Mouse (Mus musculus) ovary, postnatal 14 days (tissue): Measurements from ENCODE around the gene Vps13a.
"Not testable (repeated sequence)": the region's sequence is repeated elsewhere in the genome, so short reads cannot be mapped to it uniquely, and the experiment has no call there.

Experiments used
- DNase-seq: peaks from one replicate; pipeline ENCODE4 v3.0.0; 2022; ENCODE audit warnings: low spot score

Vps13a gene

DNA sequence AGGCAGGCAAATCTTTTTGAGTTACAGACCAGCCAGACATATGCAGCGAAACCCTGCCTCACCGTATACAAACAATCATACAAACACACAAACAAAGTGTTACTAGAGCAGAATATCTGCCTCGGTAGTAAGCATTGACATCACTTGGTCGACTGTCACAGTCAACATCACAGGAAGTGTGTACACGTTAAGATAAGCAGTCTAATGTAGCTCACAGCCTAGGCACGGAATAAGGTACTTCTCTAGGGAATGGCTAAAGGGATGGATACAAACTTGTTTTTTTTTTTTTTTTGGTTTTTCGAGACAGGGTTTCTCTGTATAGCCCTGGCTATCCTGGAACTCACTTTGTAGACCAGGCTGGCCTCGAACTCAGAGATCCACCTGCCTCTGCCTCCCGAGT is 23.3 kb downstream of the Vps13a start:
- DNase-seq = not testable (repeated sequence)

DNA sequence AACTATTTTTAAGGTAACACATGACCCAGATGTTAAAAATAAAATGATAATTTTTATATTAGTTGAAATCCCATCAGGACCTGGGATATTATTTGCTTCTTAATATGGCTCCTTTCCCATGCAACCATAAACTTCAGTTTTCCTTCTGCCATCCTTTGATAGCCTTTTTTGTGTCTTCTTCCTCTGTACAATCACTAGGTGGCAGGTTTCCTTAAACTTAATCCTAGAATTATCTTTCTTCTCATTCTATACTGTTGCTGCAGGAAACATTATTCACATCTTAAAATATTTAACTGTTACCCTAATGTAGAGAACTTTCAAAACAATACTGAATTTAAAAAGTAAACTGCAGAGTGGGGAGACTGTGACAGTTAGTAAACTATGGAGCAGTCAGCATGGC is 24.9 kb downstream of the Vps13a start:
- no peak for DNase-seq

DNA sequence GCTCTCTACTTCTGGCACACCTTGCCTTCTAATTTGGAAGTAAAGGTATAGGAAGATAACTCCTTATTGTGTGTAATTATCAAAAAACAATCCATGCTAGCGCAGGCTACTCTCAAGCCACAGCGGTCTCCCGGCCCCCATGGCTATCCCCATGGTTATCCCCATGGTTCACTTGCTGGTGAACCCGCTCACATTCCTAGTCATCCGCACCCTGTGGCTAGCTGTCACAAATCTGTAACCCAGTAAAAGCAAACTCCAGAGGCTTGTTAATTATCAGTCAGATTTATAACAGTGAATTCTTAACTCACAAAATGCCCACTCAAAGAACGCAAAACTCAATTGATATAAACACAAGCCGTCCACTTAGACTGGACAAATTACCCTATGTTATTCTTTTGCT is 25.5 kb downstream of the Vps13a start:
- DNase-seq = no peak

GRCm38 (mm10) chr19:16753151-16753550 is 27.6 kb downstream of the Vps13a start:
- DNase-seq = no peak

DNA sequence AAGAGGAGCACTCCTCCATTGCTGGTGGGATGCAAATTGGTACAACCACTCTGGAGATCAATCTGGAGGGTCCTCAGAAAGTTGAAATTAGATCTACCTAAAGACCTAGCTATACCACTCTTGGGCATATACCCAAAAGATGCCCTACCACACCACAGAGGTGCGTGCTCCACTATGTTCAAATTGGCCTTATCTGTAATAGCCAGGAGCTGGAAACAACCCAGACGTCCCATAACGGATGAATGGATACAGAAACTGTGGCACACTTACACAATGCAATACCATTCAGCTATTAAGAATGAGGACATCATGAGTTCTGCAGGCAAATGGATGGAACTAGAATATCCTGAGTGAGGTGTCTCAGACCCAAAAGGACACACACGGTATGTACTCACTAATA is 43.9 kb downstream of the Vps13a start:
- no peak for DNase-seq

DNA sequence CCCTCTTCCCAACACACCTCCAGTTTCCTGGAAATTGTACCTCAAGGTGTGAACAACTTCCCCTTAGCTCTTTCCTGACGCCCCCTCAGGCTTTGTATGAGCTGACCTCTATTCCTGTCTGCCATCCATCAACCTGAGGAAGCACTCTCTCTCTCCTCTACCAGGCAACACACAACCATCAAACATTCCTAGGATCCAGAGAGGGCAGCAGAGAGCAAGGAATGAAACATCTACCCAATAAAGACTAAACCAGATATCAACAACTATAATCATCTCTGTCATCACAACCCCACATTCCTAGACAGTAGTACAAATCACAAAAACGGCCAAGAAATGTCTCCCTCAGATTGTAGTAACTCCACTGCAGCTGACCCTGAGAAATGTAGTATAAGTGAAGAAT is 52.0 kb downstream of the Vps13a start:
- no peak for DNase-seq

- no peak for DNase-seq
Observed at GRCm38 (mm10) chr19:16715249-16715648, 65.5 kb downstream of the Vps13a start.

DNA sequence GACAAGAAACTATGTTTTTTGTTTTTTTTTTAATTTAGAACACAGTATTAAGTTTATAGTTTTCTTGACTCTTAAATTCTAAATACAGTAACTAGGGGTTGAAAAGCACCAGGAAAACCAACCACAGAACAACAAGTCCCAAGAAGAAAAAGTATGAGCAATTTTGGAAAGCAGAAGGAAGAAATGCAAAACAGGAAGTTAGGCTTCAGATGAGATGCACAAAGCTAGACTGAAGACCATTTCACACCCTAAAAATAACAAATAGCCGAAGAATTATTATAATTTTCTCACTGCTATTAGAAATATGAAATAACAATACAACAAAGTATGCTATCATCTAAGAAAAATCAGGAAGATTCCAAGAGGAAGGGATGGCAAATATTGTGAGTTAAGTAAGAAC is 78.9 kb downstream of the Vps13a start:
- no peak for DNase-seq

GRCm38 (mm10) chr19:16684922-16685321 is 95.8 kb downstream of the Vps13a start:
- no peak for DNase-seq

GRCm38 (mm10) chr19:16684210-16684609 is 96.5 kb downstream of the Vps13a start:
- no peak for DNase-seq

- DNase-seq = no peak
Observed at GRCm38 (mm10) chr19:16625610-16626395, 154.9 kb downstream of the Vps13a start.

DNA sequence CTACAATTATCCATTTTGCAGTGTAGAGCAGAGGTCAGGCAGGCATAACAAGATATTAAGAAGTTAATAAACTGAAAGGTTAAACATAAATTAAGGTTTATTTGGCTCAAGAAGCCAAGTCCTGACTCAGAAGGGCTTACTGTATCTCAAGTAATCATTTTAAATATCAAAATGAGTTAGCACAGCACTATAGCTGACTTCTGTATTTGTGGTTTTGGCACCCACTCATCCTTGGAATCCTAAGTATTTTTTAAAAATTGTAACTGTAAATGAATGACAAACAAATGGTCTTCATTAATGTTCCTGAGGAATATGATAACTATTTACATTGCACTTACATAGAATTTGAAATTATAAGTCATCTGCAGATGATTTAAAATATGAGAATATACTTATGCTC is 155.7 kb downstream of the Vps13a start:
- no peak for DNase-seq

DNA sequence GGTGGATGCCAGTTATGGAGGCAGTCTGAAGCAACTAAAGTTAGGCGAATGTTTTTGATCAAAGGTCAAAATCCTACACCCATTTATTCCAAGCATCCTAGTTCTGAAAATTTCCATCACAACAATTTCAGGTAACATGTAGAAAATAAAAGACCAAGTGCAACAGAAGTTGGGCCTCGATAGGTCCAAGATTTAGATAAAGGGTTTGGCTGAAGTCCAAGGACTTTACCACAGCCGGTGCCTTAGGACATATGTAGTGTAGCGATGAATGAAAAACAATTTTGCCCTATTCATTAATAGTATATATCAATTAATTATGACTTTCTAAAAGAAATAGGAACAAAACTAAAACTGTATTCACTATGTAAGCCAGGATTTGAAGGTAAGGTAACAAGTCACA is 157.6 kb downstream of the Vps13a start:
- no peak for DNase-seq

GRCm38 (mm10) chr19:16607634-16608033 is 173.1 kb downstream of the Vps13a start:
- no peak for DNase-seq

DNA sequence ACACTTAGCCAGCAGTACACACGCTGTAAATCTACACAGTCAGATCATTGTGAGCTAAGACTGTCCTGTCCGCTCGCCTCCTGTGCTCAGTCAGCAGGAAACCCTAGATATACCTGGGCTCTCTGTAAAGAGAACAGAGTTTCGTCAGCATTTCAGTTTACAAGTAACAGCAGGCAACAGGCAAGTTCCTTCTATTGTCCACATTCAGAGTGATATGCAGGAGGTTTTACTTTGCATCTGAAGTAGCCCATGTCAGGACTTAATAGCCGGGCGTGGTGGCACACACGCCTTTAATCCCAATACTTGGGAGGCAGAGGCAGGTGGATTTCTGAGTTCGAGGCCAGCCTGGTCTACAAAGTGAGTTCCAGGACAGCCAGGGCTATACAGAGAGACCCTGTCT is 178.7 kb downstream of the Vps13a start:
- no peak for DNase-seq

- DNase-seq = peak; percentile 77
Observed at GRCm38 (mm10) chr19:16599298-16599970, 181.3 kb downstream of the Vps13a start.

DNA sequence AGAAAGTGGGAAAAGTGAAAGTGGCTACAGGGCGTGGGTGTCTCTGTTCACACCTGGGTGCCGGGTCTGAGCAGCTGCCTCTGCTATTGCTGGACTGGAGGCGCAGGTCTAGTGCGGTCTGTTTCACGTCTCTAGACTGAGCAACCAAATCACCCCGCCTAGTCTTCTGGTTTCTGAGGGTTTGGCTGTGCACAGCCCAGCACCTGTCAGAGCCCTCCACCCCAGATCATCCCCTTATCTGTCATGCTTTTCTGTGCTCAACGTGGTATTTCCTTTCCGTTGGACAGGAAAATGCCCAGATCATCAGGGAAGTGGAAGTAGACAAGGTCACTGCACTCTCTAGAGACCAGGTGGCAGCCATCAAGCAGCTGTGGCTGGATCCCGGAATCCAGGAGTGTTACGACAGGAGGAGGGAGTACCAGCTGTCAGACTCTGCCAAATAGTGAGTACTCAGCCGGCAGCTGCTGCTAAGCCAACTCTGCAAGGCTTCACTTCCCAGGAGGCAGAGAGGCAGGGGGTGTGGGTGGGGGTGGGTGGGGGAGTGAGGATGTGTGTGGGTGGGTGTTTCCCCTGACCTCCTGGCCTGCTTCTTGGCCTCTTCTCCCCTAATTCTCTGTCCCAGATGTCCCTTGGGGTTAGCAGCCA is 182.0 kb downstream of the Vps13a start:
- DNase-seq = no peak

DNA sequence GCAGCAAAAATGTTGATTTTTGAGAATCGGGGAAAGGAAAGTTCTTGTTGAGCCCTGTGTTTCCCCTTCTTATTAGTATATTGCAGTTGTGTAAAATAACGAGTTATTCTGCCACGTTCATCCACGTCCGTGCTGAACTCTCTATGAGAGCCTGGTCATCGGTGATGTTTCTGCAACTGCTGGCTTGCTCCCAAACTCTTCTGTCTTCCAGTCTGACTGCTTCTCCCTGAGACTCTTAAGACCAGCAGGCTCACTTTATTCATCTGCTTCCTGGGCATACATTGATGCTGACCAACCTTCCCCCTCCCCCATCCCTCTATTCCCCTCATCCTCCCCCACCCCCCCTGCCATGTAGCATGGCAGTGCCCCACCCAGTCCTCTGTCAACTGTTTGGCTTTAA is 183.5 kb downstream of the Vps13a start:
- DNase-seq = no peak

- DNase-seq = no peak
Observed at GRCm38 (mm10) chr19:16593975-16594317, 186.8 kb downstream of the Vps13a start.

- no peak for DNase-seq
Observed at GRCm38 (mm10) chr19:16593256-16593974, 187.3 kb downstream of the Vps13a start.

- no peak for DNase-seq
Observed at GRCm38 (mm10) chr19:16585379-16585778, 195.4 kb downstream of the Vps13a start.

GRCm38 (mm10) chr19:16584546-16584945 is 196.2 kb downstream of the Vps13a start:
- DNase-seq = no peak

DNA sequence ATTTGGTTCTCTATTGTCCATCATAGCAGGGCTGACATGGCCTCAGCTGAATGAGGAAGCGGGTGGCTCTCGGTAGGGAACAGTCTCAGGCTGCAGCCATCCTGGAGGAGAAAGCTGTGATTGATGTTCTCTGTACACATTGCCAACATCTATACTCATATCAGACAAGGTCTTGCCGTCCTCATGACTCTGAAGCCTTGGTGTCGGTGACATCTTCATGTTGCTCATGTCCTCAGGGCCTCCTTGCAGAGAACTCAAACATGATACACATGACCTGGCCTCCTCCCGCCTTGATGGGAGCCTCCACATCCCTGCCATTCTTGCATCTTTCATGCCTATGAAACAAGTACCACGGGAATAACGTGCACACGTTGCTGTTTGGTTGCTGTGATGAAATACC is 200.2 kb downstream of the Vps13a start:
- no peak for DNase-seq
